In the genomic region with DNA sequence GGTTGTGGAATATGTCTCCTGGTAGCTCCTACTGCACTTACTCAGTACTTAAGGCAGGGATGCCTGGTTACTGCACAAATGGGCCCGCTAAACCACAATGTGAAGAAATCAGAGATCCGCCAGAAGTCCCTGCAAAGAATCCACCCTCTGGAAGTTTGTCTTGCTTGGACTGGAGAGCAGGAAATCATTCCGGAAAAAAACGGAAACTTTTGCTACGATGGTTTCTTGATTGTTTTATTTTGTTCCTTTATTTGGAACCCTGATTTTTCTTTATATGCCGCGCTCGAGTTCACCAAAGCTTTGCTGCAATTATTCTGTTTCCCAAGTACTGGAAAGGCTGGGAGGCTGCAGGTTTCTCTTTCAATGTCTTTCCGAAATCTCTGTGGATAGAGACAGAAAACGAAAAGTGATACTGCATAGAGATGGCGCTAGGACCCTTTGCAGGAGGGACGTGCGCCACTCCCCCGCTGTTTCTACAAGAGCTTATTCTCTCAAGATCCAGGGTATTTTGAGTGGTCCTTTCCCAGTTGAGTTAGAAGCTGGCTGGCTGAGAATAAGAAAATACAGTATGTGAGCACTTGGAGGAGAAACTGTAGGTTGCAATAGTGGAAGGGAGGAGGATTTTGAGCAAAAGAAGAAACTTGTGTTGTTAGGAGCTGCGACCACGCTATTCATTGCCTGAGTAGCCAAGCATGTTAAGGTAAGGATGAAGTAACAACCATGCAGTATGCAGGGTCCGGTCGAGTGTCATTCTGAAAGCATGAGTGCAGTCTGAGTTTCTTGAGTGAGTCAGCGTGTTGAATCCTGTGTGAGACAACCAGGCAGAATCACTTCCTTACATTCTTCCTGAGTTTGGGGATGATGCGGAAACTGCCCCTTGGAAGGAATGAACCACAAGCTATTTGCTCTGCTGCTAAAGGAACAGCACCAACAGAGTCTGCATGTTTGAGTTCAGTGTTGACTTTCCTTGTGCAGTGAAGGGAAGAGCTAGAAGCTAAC, we compare ENCODE assay signal across 8 mouse cellular contexts. TPM values are rescaled to one million over a fixed set of nuclear protein-coding genes. Genes with fewer than 3 reads are reported as not detected.
DNase-seq lines count a peak whose midpoint lies in the region; ATAC-seq and TF ChIP-seq lines count a peak whose summit lies in the region.

No protein-coding gene starts in this region.

- intact Hi-C loops in left cerebral cortex, postnatal 4 days (cut with DNase I): no loop called here

- no peak for TF ChIP-seq EP300 in lung, postnatal 0 days (IDR thresholded peaks at IDR 0.05)

- no peak overlapping the region for H3K27ac ChIP-seq in lung, postnatal 0 days (ENCODE audit: low read length)

- WGBS in lung, postnatal 0 days: 6% methylated on average over 20 of the region's 20 CpGs

- H3K9ac ChIP-seq in lung, postnatal 0 days (replicated peaks; ENCODE audit: low read depth): no peak overlapping the region

- H3K4me2 ChIP-seq in lung, postnatal 0 days (replicated peaks; ENCODE audit: low read depth, low read length): no peak overlapping the region; the same call in 1 of the 2 replicates

- H3K4me1 ChIP-seq in lung, postnatal 0 days (ENCODE audit: insufficient read depth, low read depth, low read length): no peaks in the 10 kb centered on the region

- TF ChIP-seq CTCF in lung, postnatal 0 days (IDR thresholded peaks at IDR 0.05): no peak

- H3K27me3 ChIP-seq in lung, postnatal 0 days (replicated peaks; ENCODE audit: insufficient read depth, low read length): peaks cover 34% of the 10 kb centered on the region

- H3K9me3 ChIP-seq in lung, postnatal 0 days (ENCODE audit: low read length): no peaks in the 10 kb centered on the region

- peak overlapping the region; percentile 28; the same call in 1 of the 2 replicates for H3K4me3 ChIP-seq in lung, postnatal 0 days (ENCODE audit: low read depth, low read length)

- no peak for DNase-seq in lung, postnatal 0 days (ENCODE audit: low spot score)
- DNase-seq in lung, postnatal 10 days: no peak
- DNase-seq in frontal cortex, adult 2 months (ENCODE audit: extremely low spot score in 1 of 2, low spot score in 1 of 2): peak; percentile 37 to 58
- DNase-seq in left cerebral cortex, postnatal 4 days: peak; percentile 12
- DNase-seq in retina, embryonic 14.5 days (ENCODE audit: low spot score): peak; percentile 31
- DNase-seq in urinary bladder, adult 2 months (ENCODE audit: low spot score): no peak
- DNase-seq in thymus, adult 18-20 months: no peak

- no peak for ATAC-seq in lung, postnatal 0 days
- ATAC-seq in activated CD4-positive, CD25-positive, alpha-beta regulatory T cell, adult 4 months: no peak

- H3K36me3 ChIP-seq in lung, postnatal 0 days (ENCODE audit: insufficient read depth, low read length): no peaks in the 10 kb centered on the region

RNA-seq across cellular contexts. Expression of a gene that starts 1.2 kb away (rescaled TPM):
- polyA plus RNA-seq in lung, postnatal 0 days (2015; fragmentation: Nextera tagmentation; extraction: Ambion mirVana): 0.05 TPM in 1 of 2 replicates, not detected in the other
- 10.7 and 12.6 TPM in 2 replicates for polyA plus RNA-seq in frontal cortex, adult 2 months (2012; rRNA removed)
- 10 to 100 TPM; 66.0 to 68.2 TPM for total RNA-seq in left cerebral cortex, postnatal 4 days (2021)
- polyA plus RNA-seq in activated CD4-positive, CD25-positive, alpha-beta regulatory T cell, adult 4 months (2017; shearing (Covaris generic)): not detected
- 0.01 TPM in 1 of 2 replicates, not detected in the other for polyA plus RNA-seq in urinary bladder, adult 2 months (2012; rRNA removed)

Comparison
In these comparisons a context has a peak if more than half of its experiments do, and no peak if none do; other contexts are left out.
1. DNase-seq: peak in frontal cortex, adult 2 months (2 of 2), left cerebral cortex, postnatal 4 days (single experiment) and retina, embryonic 14.5 days (single experiment); none in lung, postnatal 0 days (single experiment), lung, postnatal 10 days (single experiment), urinary bladder, adult 2 months (single experiment) and thymus, adult 18-20 months (0 of 2).
2. RNA of a gene that starts 1.2 kb away (polyA plus RNA-seq): 10.7 to 12.6 TPM in frontal cortex, adult 2 months; not detected in activated CD4-positive, CD25-positive, alpha-beta regulatory T cell, adult 4 months, 0.05 TPM in lung, postnatal 0 days and 0.01 TPM in urinary bladder, adult 2 months; every median in the first group is over 10 times any median in the second.